In genomic region chr8:78748701-78749100, GRCm38 (mm10) we compare ENCODE assay signal across 17 mouse cellular contexts.
"Had no signal": no experiment of that assay in that cellular context is flagged by ENCODE, and none has a peak within 500 bp of the region (broad histone marks: within the 10 kb centered on the region; RNA-seq: fewer than 3 reads in every experiment).

No protein-coding gene starts in this region.

- H3K4me1 ChIP-seq: kidney, embryonic 15.5 days; liver, embryonic 13.5 days; midbrain, embryonic 12.5 days; neural tube, embryonic 13.5 days had no signal

- ATAC-seq: midbrain, embryonic 16.5 days had no signal

- H3K4me3 ChIP-seq: kidney, embryonic 15.5 days; liver, embryonic 13.5 days; midbrain, embryonic 12.5 days; myocyte; neural tube, embryonic 13.5 days had no signal

- DNase-seq: kidney, adult 11 months; kidney, adult 8-10 months; kidney, postnatal 10 days; kidney, postnatal 36 days; liver, embryonic 13.5 days; lung, adult 2 months; lung, postnatal 14 days; lung, postnatal 4 days; retina, postnatal 1 day; right cerebral cortex, postnatal 25 days; thymus, adult 18-20 months; thymus, postnatal 36 days had no signal

- H3K27me3 ChIP-seq: kidney, embryonic 15.5 days; liver, embryonic 13.5 days; midbrain, embryonic 12.5 days; neural tube, embryonic 13.5 days had no signal

- H3K9ac ChIP-seq: kidney, embryonic 15.5 days; liver, embryonic 13.5 days; midbrain, embryonic 12.5 days; neural tube, embryonic 13.5 days had no signal

- H3K9me3 ChIP-seq: kidney, embryonic 15.5 days; liver, embryonic 13.5 days; midbrain, embryonic 12.5 days; neural tube, embryonic 13.5 days had no signal

- H3K27ac ChIP-seq: kidney, embryonic 15.5 days; liver, embryonic 13.5 days; midbrain, embryonic 12.5 days; neural tube, embryonic 13.5 days had no signal

- H3K36me3 ChIP-seq: kidney, embryonic 15.5 days; liver, embryonic 13.5 days; midbrain, embryonic 12.5 days; neural tube, embryonic 13.5 days had no signal

- H3K4me2 ChIP-seq: kidney, embryonic 15.5 days; liver, embryonic 13.5 days; midbrain, embryonic 12.5 days; neural tube, embryonic 13.5 days had no signal
